Mouse (Mus musculus): ENCODE data around the gene Cdh13.

DNA sequence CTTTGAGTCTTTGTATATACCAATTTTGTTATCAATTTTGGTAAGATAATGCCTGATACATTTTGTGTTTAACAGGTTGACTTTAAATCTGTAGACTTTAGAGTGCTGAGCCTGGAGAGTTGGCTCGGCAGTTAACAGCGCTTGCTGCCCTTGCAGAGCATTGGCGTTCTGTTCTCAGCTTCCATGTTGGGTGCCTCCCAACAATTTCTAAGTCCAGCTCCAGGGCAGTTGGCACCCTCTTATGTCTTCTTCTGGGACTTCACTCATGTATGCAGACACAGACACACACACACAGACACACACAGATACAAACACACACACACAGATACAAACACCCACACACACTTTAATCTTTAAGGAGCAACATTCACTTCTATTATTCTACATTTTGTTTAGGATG is 672.6 kb downstream of the Cdh13 start:
- TF ChIP-seq CTCF (IDR thresholded peaks at IDR 0.05; ENCODE audit: low read depth) = no peak
- TF ChIP-seq EP300 (optimal IDR thresholded peaks at IDR 0.05) = no peak

Data from stomach, postnatal 0 days (tissue).